Mouse (Mus musculus) common myeloid progenitor, adult 5-6 weeks (primary cell): ENCODE measurements at regions not wholly inside any gene's neighbourhood (a gene's known extent, or its start where the extent isn't known, plus 50 kb on each side); places are given as distances from the start of the nearest gene placed in this dataset.

Source experiments
- ATAC-seq: replicated peaks from 2 replicates; pipeline ENCODE4 v1.8.0; 2016; ENCODE audit warnings: low read depth, mild to moderate bottlenecking, moderate TSS enrichment, inconsistent platforms; ENCODE audit not compliant: poor library complexity, severe bottlenecking

DNA sequence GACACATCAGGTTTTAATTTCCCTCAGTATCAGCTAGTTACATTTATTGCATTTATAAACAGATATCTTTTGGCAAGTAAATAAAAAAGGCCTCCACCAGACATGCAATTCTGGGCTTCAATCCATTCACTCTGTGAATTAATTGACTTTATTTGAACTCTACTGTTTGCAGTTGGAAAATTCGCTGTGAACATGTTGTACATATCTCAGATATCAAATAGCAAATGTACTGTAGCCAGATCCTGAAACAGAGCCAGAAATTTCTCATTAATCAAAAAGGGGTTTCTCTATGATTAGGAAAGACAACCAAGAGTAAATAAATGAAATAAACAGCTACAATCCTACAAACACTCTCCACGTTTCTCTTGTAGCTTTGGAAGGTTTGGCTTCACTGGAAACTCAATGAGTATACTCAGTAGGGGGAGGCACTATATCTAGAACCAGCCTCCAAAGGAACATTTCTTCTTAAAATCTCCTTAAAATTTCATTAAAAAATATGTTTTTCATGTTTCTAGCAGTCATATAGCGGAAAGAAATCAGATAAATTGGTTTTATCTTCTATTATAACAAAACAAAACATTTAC lies 211.8 kb upstream of the Gm10192 start:
- no peak for ATAC-seq

DNA sequence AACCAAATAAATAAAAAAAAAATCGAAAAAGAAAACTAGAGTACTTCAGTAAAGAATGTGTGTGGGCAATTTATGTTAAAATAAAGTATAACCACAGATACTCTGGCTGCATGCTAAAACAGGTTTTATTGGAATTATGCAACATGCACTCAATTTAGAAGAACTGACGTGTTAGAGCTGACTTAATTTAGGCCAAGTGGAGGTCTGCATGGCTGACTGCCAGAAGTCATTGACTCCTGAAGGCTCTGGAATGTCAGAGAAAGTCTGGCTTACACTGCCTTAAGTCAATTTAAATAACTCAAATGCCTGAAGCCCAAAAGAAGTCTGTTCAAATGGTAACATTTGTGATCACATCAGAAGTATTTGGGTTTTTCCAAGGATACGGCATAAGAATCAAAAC lies 198.1 kb upstream of the Gm10192 start:
- no peak for ATAC-seq

DNA sequence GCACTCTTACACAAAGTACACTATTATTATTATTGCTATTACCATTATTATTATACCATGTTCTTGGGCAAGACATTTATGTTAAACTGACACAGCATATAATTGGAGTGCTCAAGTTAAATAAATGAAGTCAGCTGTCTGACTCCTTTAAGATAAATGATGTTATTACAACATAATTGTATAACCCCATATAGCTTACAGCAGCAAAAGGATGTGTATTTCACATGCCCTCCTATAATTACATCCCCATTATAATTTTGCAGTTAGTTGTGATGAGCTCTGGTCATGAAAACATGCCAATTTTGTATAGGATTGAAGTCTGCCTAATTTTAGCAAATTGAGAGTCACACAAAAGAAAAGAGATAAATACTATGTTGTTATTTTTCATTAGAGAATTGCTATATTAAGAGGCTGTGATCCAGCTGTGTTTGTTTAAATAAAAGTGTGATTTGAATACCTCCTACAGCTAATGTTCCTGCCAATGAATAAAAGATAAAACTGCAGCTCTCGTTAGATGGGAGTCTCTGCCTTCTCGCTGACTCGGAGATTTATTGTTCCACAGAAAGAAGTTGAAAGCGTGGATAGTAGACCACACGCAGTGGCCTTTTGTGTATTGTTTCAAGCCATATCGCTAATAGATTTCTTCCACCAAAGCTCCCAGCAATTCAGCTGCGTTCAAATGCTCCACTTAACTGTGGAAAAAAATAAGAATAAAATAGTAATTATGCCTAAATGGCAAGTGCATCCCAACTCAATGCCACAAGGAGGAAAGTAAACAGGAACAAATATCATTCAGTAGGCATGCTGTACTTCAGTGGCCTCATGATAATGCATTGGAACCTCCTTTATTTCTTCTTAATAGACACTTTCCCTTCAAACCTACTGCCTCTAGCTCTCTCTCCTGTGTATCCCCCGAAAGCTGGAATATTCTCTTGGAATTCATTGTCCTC lies 194.9 kb upstream of the Gm10192 start:
- ATAC-seq: no peak

DNA sequence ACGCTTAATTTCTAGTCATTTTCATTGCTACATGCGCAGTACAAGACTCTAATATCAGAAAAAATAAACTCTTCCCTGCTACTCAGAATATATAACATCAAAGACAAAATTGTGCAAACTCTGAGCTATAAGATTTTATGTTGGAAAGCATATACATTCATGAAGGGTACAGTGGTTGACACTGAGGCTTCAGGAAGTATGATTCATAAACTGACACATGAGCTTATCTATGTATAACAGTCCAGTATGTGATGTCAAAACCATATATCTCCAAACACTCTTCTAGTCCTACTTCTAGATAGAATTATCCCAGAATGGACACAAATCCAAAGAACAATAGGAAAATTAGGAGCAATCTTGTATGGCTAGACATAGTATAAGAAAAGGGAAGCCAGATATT lies 177.5 kb upstream of the Gm10192 start:
- no peak for ATAC-seq

DNA sequence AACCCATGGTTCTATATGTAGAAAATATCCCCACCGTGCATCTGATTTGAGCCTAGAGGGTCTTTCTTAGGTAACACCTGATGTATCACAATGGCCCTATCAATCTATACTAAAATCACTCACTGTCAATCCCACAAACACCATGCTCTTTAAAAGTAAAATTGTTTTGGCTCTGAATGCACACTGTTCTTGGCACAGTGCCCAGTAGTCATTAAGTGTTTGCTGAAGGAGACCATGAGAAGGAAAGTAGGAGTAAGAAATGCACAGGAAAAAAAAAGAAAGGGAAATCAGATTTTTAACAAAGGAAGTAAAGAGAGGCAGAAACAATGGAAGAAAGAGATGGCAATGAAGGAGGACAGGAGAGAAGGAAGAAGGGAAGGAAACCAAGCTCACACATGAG lies 175.0 kb upstream of the Gm10192 start:
- ATAC-seq: no peak

DNA sequence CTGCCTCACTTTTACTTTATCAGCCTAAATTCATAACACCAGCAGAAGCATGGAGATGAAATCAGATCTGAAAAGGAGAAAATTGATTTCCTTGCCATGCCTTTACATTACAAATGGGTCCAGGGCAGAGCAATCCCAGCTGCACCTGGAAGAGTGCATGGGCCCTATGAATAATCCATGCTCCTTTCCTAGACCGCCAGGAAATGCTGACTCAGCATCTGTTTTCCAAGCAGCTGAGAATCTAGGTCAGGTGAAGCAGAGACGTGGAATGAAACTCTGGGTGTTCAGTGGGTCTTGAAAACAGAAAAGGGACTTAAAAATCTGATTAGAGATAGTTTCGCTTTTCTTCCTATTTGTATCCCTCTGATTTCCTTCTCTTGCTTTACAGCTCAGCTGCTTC lies 163.8 kb upstream of the Gm10192 start:
- no peak for ATAC-seq

DNA sequence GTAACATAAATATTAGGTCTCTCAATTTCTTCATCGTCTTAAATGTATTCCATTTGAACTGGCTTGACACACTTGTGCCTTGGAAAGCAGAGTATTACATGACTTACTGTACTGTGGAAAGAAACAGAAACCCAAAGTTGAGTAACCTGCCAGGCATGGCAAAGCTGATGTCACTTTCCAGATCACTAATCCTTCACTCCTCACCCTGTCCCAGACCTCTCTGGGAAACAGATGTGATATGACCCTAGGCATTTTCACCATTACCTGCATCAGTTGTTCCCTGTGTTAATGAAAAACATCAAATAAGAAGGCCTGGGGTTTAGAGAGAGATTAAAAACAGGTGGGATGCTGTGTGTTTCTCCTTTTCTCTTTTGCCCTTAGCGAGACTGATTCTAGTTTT lies 161.4 kb upstream of the Gm10192 start:
- no peak for ATAC-seq

DNA sequence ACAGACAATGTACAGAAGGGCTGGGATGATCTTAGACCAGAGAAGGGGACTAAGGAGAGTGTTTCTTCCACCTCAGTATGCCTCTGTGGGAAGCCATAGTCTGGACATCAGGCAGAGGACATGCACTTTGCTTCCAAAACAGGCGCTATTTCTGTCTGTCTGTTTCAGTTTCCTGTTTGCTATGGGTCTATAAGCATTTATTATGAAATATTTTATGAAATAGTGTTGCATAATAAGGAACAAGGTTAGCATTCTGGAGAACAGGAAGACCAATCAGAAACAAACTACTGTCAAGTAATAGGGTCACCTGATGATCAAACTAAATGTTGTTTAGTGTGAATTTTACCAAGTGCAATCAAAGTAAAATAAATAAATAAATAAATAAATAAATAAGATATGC lies 160.4 kb upstream of the Gm10192 start:
- ATAC-seq: 0 out of 2 replicates have a peak, but pooled peaks have one; percentile 36
